Mouse (Mus musculus) c-Kit-positive CD71-positive TER-119-negative erythroid progenitor cells, embryonic 14.5 days (primary cell): ENCODE measurements around the gene Dcpp2.
A peak's percentile ranks its signal among the peaks of the same experiment; 100 is the strongest.
"Not testable (repeated sequence)": the region's sequence is repeated elsewhere in the genome, so short reads cannot be mapped to it uniquely, and the experiment has no call there.

Experiments
- DNase-seq: peaks from one replicate; pipeline ENCODE4 v3.0.0-alpha.2; 2013; ENCODE audit warnings: low read depth

The Dcpp2 gene

GRCm38 (mm10) chr17:23925090-23925493 is 44.4 kb downstream of the Dcpp2 start:
- DNase-seq: peak; percentile 44

- no peak for DNase-seq
Measured at GRCm38 (mm10) chr17:23931157-23931556, 50.5 kb downstream of the Dcpp2 start.

GRCm38 (mm10) chr17:23941372-23941771 is 60.7 kb downstream of the Dcpp2 start, which contains the start of gene Sbp:
Gene Sbp (plus strand): TSS chr17:23941672.
- no peak for DNase-seq

- not testable (repeated sequence) for DNase-seq
Measured at GRCm38 (mm10) chr17:23947486-23947885, 66.8 kb downstream of the Dcpp2 start.

GRCm38 (mm10) chr17:23949068-23949467 is 68.4 kb downstream of the Dcpp2 start:
- no peak for DNase-seq
